Comparison of ENCODE assay signal across 26 mouse cellular contexts in genomic region chr19:54154400-54154799, GRCm38 (mm10).
"Had no signal": no experiment of that assay in that cellular context is flagged by ENCODE, and none has a peak within 500 bp of the region (broad histone marks: within the 10 kb centered on the region; RNA-seq: fewer than 3 reads in every experiment).

No protein-coding gene starts in this region.

- H3K36me3 ChIP-seq: heart, embryonic 12.5 days; hindbrain, embryonic 10.5 days; hindbrain, embryonic 12.5 days; kidney, embryonic 15.5 days; limb, embryonic 13.5 days; limb, embryonic 15.5 days; liver, embryonic 13.5 days; liver, embryonic 15.5 days had no signal

- H3K4me1 ChIP-seq: hindbrain, embryonic 10.5 days; hindbrain, embryonic 12.5 days; kidney, embryonic 15.5 days; limb, embryonic 13.5 days; limb, embryonic 15.5 days; liver, embryonic 13.5 days; liver, embryonic 15.5 days had no signal

- H3K27ac ChIP-seq: heart, adult 2 months; hindbrain, embryonic 10.5 days; hindbrain, embryonic 12.5 days; hindbrain, embryonic 14.5 days; kidney, embryonic 15.5 days; limb, embryonic 13.5 days; limb, embryonic 15.5 days; liver, embryonic 13.5 days; liver, embryonic 15.5 days had no signal

- H3K9ac ChIP-seq: heart, embryonic 12.5 days; hindbrain, embryonic 12.5 days; hindbrain, embryonic 14.5 days; kidney, embryonic 15.5 days; limb, embryonic 13.5 days; limb, embryonic 15.5 days; liver, embryonic 13.5 days; liver, embryonic 15.5 days; liver, postnatal 0 days had no signal

- H3K4me3 ChIP-seq: heart, adult 2 months; heart, embryonic 12.5 days; hindbrain, embryonic 10.5 days; hindbrain, embryonic 12.5 days; kidney, embryonic 15.5 days; limb, embryonic 13.5 days; limb, embryonic 15.5 days; liver, embryonic 13.5 days; liver, embryonic 15.5 days had no signal

- DNase-seq: gastrocnemius, postnatal 14 days; gastrocnemius, postnatal 36 days; heart, adult 2 months; heart, postnatal 10 days; heart, postnatal 4 days; kidney, adult 11 months; kidney, adult 2 months; kidney, adult 9 months; kidney, postnatal 10 days; kidney, postnatal 25 days; kidney, postnatal 4 days; layer of hippocampus, adult 9-11 months; layer of hippocampus, postnatal 36 days; left cerebral cortex, postnatal 4 days; liver, embryonic 13.5 days; liver, postnatal 0 days had no signal

- H3K4me2 ChIP-seq: heart, embryonic 12.5 days; hindbrain, embryonic 12.5 days; hindbrain, embryonic 14.5 days; kidney, embryonic 15.5 days; limb, embryonic 13.5 days; limb, embryonic 15.5 days; liver, embryonic 13.5 days; liver, embryonic 15.5 days had no signal

- H3K27me3 ChIP-seq: hindbrain, embryonic 12.5 days; kidney, embryonic 15.5 days; limb, embryonic 13.5 days; limb, embryonic 15.5 days; liver, embryonic 13.5 days; liver, embryonic 15.5 days had no signal

- ATAC-seq: hindbrain, embryonic 16.5 days; inflammation-experienced regulatory T-cells, adult 6 months; liver, postnatal 0 days had no signal

- H3K9me3 ChIP-seq: heart, embryonic 12.5 days; hindbrain, embryonic 10.5 days; hindbrain, embryonic 12.5 days; kidney, embryonic 15.5 days; limb, embryonic 13.5 days; limb, embryonic 15.5 days; liver, embryonic 13.5 days; liver, embryonic 15.5 days had no signal
